Mouse (Mus musculus) limb, embryonic 15.5 days (tissue): ENCODE data around the gene Tcl1b4. TPM values are rescaled to one million over a fixed set of nuclear protein-coding genes. Genes with fewer than 3 reads are reported as not detected.
A peak's percentile ranks its signal among the peaks of the same experiment; 100 is the strongest.

Source experiments
- ATAC-seq: fragments of 200-750 bp; cut with Nextera tagmentation; 2 replicates; pipeline ENCODE4 v1.8.0; 2017; ENCODE audit warnings: low read depth, moderate TSS enrichment; ENCODE audit not compliant: insufficient number of reproducible peaks, low FRiP score, low TSS enrichment
- H3K27ac ChIP-seq: fragments of 300-500 bp; sonication (generic); 2 replicates; pipeline ENCODE4 v1.5.1; 2015; ENCODE audit warnings: moderate library complexity, mild to moderate bottlenecking, inconsistent platforms
- H3K27me3 ChIP-seq: fragments of 300-500 bp; sonication (generic); 2 replicates; pipeline ENCODE4 v1.6.1; 2015; ENCODE audit warnings: inconsistent platforms
- H3K36me3 ChIP-seq: fragments of 300-500 bp; sonication (generic); 2 replicates; pipeline ENCODE4 v1.6.1; 2015; ENCODE audit warnings: inconsistent platforms
- H3K4me1 ChIP-seq: fragments of 300-500 bp; sonication (generic); 2 replicates; pipeline ENCODE4 v1.6.1; 2015; ENCODE audit warnings: inconsistent platforms
- H3K4me2 ChIP-seq: fragments of 300-500 bp; sonication (generic); 2 replicates; pipeline ENCODE4 v1.6.1; 2015; ENCODE audit warnings: mild to moderate bottlenecking, inconsistent platforms
- H3K4me3 ChIP-seq: fragments of 300-500 bp; sonication (generic); 2 replicates; pipeline ENCODE4 v1.5.1; 2015; ENCODE audit warnings: mild to moderate bottlenecking, inconsistent platforms
- H3K9ac ChIP-seq: fragments of 300-500 bp; sonication (generic); 2 replicates; pipeline ENCODE4 v1.6.1; 2015; ENCODE audit warnings: inconsistent platforms
- H3K9me3 ChIP-seq: fragments of 300-500 bp; sonication (generic); 2 replicates; pipeline ENCODE4 v1.6.1; 2016; ENCODE audit warnings: inconsistent platforms
- WGBS: fragments of 180-500 bp; shearing (Covaris S2); methylation state at CpG from one replicate; pipeline ENCODE4 v1.1.7; 2015; 5-methylcytosine and 5-hydroxymethylcytosine counted together
- polyA plus RNA-seq: library from polyadenylated mRNA; unstranded; fragments of >200 nt; fragmentation: Nextera tagmentation; extraction: Ambion mirVana; gene quantifications from 2 replicates; pipeline ENCODE4 v1.2.1, GENCODE M21; 2015

Tcl1b4 gene
- polyA plus RNA-seq, 1 experiment from 2014 or later, result not detected

DNA sequence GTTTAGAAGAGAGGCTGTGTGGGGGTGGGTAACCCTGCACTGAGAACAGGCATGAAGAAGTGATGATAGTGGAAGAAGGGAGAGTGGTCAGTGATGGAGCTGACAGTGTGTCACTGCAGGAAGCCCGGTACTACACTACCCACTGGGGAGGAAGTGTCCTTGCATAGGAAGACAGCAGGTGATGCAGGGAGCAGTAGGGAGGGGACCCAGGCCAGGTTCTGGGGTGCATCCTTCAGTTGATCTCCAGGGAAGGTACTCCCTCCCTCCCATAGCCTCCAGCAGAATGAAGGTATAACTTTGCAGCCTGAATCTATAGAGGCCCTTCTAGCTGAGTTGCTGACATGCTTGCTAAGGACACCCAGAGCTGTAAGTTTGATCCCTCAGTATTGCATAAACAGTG, 5.3 kb downstream of the Tcl1b4 start:
- Histone ChIP-seq H3K27me3 (no peaks in the 10 kb centered on the region), H3K4me3 (no peak overlapping the region), H3K9me3 (no peaks in the 10 kb centered on the region), H3K9ac (no peak overlapping the region), H3K27ac (no peak overlapping the region), H3K4me2 (no peak overlapping the region), H3K4me1 (no peaks in the 10 kb centered on the region), H3K36me3 (no peaks in the 10 kb centered on the region)
- no peak for ATAC-seq
- WGBS, result 59% methylated on average over 1 of the region's 1 CpGs

- ATAC-seq, result no peak
- H3K27ac ChIP-seq, result no peak overlapping the region
- no peaks in the 10 kb centered on the region for H3K27me3 ChIP-seq
- H3K9me3 ChIP-seq, result no peaks in the 10 kb centered on the region
- H3K36me3 ChIP-seq, result no peaks in the 10 kb centered on the region
- H3K4me1 ChIP-seq, result no peaks in the 10 kb centered on the region
- H3K4me3 ChIP-seq, result no peak overlapping the region
- H3K9ac ChIP-seq, result no peak overlapping the region
- H3K4me2 ChIP-seq, result no peak overlapping the region
- 94% methylated on average over 1 of the region's 1 CpGs for WGBS
Measured at GRCm38 (mm10) chr12:105208441-105208840, 6.7 kb downstream of the Tcl1b4 start.

GRCm38 (mm10) chr12:105209231-105209630, 7.5 kb downstream of the Tcl1b4 start:
- 88% methylated on average over 7 of the region's 7 CpGs for WGBS
- H3K4me1 ChIP-seq, result no peaks in the 10 kb centered on the region
- no peak for ATAC-seq
- no peak overlapping the region for H3K9ac ChIP-seq
- no peaks in the 10 kb centered on the region for H3K36me3 ChIP-seq
- H3K9me3 ChIP-seq, result no peaks in the 10 kb centered on the region
- H3K4me2 ChIP-seq, result no peak overlapping the region
- no peaks in the 10 kb centered on the region for H3K27me3 ChIP-seq
- H3K27ac ChIP-seq, result no peak overlapping the region
- no peak overlapping the region for H3K4me3 ChIP-seq

GRCm38 (mm10) chr12:105217101-105217760, 15.5 kb downstream of the Tcl1b4 start:
- H3K4me1 ChIP-seq, result no peaks in the 10 kb centered on the region
- no peak overlapping the region for H3K9ac ChIP-seq
- WGBS, result 85% methylated on average over 7 of the region's 7 CpGs
- H3K9me3 ChIP-seq, result no peaks in the 10 kb centered on the region
- no peak overlapping the region for H3K27ac ChIP-seq
- H3K4me3 ChIP-seq, result no peak overlapping the region
- H3K36me3 ChIP-seq, result no peaks in the 10 kb centered on the region
- ATAC-seq, result 0 out of 2 replicates have a peak, but pooled peaks have one; percentile 35
- H3K27me3 ChIP-seq, result no peaks in the 10 kb centered on the region
- no peak overlapping the region for H3K4me2 ChIP-seq

DNA sequence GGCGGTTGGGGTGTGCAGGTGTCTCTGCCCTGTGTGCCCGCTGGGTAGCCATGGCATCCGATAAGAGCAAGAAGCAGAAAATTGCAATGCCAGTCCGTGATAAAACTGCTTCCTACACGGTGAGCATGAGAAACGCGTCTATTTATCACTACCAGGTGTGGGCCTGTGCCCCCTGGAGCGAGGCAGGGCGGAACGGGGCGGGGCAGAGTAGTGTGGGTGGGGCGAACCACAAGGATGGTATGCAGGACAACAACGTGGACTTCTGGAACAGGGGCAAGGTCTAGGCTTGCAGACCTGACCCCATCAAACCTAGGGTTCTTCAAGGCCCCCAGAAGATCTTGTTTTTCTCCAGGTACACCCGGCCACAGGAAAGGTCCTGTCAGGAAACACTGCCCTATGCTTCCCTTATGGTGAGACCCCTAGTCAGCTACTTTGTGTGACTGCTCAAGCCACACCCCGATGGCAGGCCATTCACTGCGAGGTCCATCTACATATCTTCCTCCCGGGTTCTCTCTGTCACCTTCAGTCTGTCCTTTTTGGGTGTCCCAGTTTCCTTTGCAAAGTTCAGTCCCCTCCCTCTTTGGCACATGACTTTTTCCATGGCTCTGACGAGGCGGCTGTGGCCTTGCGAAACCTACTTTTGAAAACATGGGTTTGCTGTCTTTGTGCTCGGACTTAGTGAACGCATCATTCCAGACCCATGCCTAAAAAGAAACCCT, 21.0 kb downstream of the Tcl1b4 start, which contains the start of gene Tcl1:
Tcl1 (minus strand) TSS at position 193 of the 719 bp plus-strand sequence.
- no peak within 1 kb of the TSS for H3K4me3 ChIP-seq
- 85% methylated on average over 22 of the region's 22 CpGs for WGBS
- H3K9me3 ChIP-seq, result no peaks in the 10 kb centered on the region
- H3K27me3 ChIP-seq, result no peaks in the 10 kb centered on the region
- ATAC-seq, result no peak
- H3K4me2 ChIP-seq, result no peak within 1 kb of the TSS
- H3K27ac ChIP-seq, result no peak within 1 kb of the TSS
- H3K9ac ChIP-seq, result no peak within 1 kb of the TSS
- H3K36me3 ChIP-seq, result no peaks in the 10 kb centered on the region
- H3K4me1 ChIP-seq, result no peaks in the 10 kb centered on the region

GRCm38 (mm10) chr12:105224621-105225320, 23.0 kb downstream of the Tcl1b4 start:
- no peak for ATAC-seq
- H3K36me3 ChIP-seq, result no peaks in the 10 kb centered on the region
- no peak overlapping the region for H3K9ac ChIP-seq
- H3K27ac ChIP-seq, result no peak overlapping the region
- WGBS, result 59% methylated on average over 16 of the region's 16 CpGs
- no peak overlapping the region for H3K4me3 ChIP-seq
- H3K4me2 ChIP-seq, result no peak overlapping the region
- no peaks in the 10 kb centered on the region for H3K9me3 ChIP-seq
- no peaks in the 10 kb centered on the region for H3K4me1 ChIP-seq
- no peaks in the 10 kb centered on the region for H3K27me3 ChIP-seq

GRCm38 (mm10) chr12:105234362-105234761, 32.6 kb downstream of the Tcl1b4 start:
- Histone ChIP-seq H3K4me3 (no peak overlapping the region), H3K4me2 (no peak overlapping the region), H3K4me1 (no peaks in the 10 kb centered on the region), H3K27me3 (no peaks in the 10 kb centered on the region), H3K27ac (no peak overlapping the region), H3K36me3 (no peaks in the 10 kb centered on the region), H3K9ac (no peak overlapping the region), H3K9me3 (no peaks in the 10 kb centered on the region)
- no peak for ATAC-seq
- WGBS, result 64% methylated on average over 11 of the region's 11 CpGs

- Histone ChIP-seq H3K4me3 (no peak overlapping the region), H3K4me2 (no peak overlapping the region), H3K36me3 (no peaks in the 10 kb centered on the region), H3K9me3 (no peaks in the 10 kb centered on the region), H3K9ac (no peak overlapping the region), H3K4me1 (no peaks in the 10 kb centered on the region), H3K27me3 (no peaks in the 10 kb centered on the region), H3K27ac (no peak overlapping the region)
- 76% methylated on average over 3 of the region's 3 CpGs for WGBS
- no peak for ATAC-seq
Measured at GRCm38 (mm10) chr12:105235091-105235490, 33.3 kb downstream of the Tcl1b4 start.

- Histone ChIP-seq H3K27me3 (no peaks in the 10 kb centered on the region), H3K9ac (no peak overlapping the region), H3K4me1 (no peaks in the 10 kb centered on the region), H3K9me3 (no peaks in the 10 kb centered on the region), H3K4me3 (no peak overlapping the region), H3K36me3 (no peaks in the 10 kb centered on the region), H3K4me2 (no peak overlapping the region), H3K27ac (no peak overlapping the region)
- ATAC-seq, result no peak
- 87% methylated on average over 9 of the region's 9 CpGs for WGBS
Measured at GRCm38 (mm10) chr12:105239060-105239459, 37.3 kb downstream of the Tcl1b4 start.

- no peak for ATAC-seq
- no peak overlapping the region for H3K9ac ChIP-seq
- peaks cover 12% of the 10 kb centered on the region for H3K4me1 ChIP-seq
- WGBS, result 4% methylated on average over 9 of the region's 9 CpGs
- H3K4me2 ChIP-seq, result peak overlapping the region; percentile 34
- H3K27me3 ChIP-seq, result 0 out of 2 replicates have a peak, but pooled peaks cover 7% of the 10 kb centered on the region
- H3K9me3 ChIP-seq, result no peaks in the 10 kb centered on the region
- H3K36me3 ChIP-seq, result no peaks in the 10 kb centered on the region
- H3K27ac ChIP-seq, result no peak overlapping the region
- no peak overlapping the region for H3K4me3 ChIP-seq
Measured at GRCm38 (mm10) chr12:105248763-105249233, 47.0 kb downstream of the Tcl1b4 start.

- Histone ChIP-seq H3K9me3 (no peaks in the 10 kb centered on the region), H3K27me3 (0 out of 2 replicates have a peak, but pooled peaks cover 7% of the 10 kb centered on the region), H3K27ac (no peak overlapping the region), H3K36me3 (no peaks in the 10 kb centered on the region), H3K9ac (no peak overlapping the region), H3K4me3 (no peak overlapping the region), H3K4me1 (peaks cover 4% of the 10 kb centered on the region), H3K4me2 (no peak overlapping the region)
- ATAC-seq, result peak; percentile 36; the same call in 1 of the 2 replicates
- 91% methylated on average over 3 of the region's 3 CpGs for WGBS
Measured at GRCm38 (mm10) chr12:105253796-105254195, 52.0 kb downstream of the Tcl1b4 start.
